1 mouse cellular context compared by ENCODE assay signal in the genomic region with DNA sequence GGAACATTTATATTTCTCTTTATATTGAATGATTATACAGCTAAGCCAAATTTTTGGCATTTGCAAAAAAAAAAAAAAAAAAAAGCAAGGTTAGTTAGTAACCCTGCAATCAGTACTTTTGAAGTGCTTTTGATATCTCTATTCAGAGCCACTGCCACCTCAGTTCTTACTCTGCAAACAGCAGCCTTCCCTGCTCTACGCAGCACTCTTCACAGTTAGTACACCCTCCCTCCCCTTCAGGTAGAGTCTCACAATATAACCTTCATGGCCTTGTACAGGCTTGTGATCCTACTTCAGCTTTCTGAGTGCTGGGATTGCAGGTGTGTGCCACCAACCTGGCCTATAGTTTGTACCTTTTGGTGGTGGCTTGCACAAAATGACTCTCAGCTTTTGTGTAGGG.
TF ChIP-seq lines count a peak whose summit lies in the region.

No protein-coding gene starts in this region.

TF ChIP-seq in MEL, 35 proteins besides CTCF, POLR2A, EP300 and RAD21:
- TF ChIP-seq ZNF384 (IDR thresholded peaks at IDR 0.05; ENCODE audit: low read depth, low read length): peak; percentile 54
- TF ChIP-seq NRF1 (IDR thresholded peaks at IDR 0.05; ENCODE audit: insufficient read depth, low read depth, low read length, poor library complexity, severe bottlenecking): no peak
